Mouse (Mus musculus) T-cell, adult 2 months (primary cell): Measurements from ENCODE around the gene Rxfp1.

Experiments used
- DNase-seq: peaks from one replicate; pipeline ENCODE4 v3.0.0; 2022; ENCODE audit warnings: low spot score

Rxfp1 gene

DNA sequence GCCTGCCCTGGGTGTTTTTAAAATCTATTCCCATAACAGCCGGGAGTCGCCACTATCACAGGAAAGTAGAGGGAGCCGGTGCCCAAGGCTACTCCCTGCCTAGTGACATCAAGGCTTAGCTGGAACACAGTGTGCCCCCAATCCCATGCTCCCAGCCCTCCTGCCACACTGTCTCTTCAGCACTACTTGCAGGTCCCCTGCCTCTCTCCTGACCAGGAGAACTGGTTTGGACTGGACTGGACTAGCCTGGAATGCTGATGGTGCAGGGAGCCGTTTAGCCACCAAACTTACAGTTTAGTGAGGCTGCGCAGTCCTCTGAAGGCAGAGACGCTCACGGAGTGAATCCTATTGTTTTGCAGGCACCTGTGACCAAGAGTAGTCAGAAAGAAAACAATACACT lies 67.1 kb downstream of the Rxfp1 start:
- no peak for DNase-seq

DNA sequence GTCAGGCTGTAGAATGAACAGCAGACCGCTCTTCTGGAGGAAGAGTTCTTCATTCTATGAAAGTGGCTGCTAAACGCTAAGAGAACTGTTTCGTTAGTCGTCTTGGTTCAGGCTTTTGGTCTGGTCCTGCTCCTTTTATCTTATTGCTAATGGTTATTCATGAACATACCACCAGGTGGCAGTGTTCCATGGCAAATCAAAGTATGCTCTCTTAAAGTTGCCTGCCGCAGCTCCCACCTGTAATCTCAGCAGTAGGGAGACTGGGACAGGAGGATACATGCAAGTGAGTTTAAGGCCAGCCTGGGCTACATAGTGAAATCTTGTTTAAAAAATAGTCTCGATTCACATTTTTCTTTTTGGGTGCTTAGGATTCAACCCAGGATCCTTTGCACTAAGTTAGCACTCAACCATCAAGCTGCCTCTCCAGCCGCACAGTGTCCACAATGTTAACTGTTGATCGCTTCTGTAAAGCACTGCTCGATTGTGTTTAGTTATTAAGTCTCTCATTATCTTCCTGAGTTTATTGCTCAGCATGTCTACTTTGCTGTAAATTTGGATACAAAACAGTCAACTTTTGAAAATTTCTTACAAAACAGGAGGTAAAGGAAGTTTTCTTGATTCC lies 72.8 kb downstream of the Rxfp1 start:
- DNase-seq = peak; percentile 30

DNA sequence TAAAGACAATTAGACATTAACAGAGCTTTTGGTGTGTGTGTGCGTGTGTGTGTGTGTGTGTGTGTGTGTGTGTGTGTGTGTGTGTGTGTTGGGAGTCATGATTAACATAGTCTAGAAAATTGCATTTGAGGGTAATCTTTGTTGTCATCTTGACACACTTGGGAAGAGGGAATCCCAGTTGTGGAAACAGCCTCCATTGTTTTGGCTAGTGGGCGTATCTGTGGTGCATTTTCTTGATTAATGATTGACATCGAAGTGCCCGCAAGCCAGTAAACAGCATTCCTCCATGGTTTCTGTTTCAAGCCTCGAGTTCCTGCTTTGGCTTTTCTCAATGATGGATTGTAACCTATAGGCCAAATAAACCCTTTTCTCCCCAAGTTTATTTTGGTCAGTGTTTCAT lies 81.0 kb downstream of the Rxfp1 start:
- DNase-seq = no peak

DNA sequence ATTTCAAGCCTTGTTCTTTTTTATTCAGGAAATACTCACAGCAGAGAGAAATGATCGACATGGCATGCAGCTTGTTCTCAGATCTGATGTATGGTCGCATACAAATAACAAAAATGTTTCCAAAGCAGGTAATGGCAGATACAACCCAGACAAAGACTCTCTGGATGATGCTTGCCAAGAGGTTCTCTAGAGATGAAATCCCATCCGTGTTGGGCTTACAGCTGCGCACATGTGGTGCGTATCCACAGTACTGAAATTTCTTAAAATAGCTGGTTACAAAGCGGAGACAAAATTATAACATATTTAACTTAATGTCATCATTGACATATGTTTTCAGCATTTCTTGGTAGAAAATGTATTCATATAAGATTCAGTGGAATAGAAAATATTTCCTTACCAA lies 85.6 kb downstream of the Rxfp1 start:
- DNase-seq = no peak

DNA sequence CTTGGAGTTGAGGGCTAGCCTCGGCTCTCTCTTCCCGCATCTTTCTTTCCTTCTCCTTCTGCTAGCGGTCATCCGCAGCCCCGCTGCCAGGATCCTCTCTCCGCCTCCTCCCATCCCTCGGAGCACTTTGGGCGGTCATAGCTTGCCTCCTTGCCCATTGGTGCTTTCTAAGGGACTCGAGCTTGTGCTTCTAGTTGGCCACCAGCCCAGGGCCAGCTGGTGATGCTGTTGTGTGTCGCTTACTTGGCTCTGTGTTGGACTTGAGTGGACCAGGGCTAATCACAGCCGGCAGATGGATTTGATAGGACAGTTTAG lies 108.3 kb downstream of the Rxfp1 start, which contains the start of gene Etfdh:
Gene Etfdh, minus strand, starts transcription at position 85 of the 315 bp plus-strand sequence.
- no peak for DNase-seq

DNA sequence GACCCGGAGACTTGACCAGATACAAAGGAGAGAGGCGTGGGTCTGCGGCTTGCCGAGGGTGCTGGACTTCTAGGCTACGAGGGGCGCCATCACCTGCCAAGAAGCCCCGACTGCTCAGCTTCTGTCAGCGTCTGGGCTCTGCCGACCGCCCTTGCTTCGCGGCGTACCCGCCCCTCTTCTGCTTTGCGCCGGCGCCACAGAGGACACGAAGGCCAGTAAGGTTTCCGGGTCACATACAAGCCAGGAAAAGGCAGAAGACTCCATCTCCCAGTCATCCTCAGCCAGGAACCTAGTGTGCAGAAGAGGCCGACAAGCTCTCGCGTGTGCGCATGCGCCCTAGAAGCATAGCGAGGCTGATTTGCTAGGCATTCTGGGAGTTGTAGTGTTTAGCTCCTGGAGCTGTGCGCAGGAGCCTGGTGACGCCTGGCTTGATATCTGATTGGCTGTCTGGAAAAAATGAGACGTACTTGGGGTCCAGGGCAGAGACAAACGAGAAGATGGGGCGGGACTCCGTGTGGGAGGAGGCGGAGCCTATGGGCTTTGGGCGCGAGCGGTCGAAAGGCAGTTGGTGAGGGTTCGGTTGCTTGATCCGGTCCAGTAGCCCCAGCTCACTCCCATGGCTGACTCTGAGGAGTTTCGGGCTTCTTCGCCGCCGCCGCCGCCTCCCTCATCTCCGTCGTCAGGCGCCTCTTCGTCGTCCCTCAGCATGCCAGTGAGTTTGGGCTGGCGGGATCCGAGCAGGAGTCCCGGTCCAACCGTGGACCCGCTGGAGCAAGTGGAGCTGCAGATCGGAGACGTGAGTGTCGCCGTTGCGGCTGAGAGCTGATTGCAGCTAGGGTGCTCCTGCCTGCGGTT lies 108.9 kb downstream of the Rxfp1 start, which contains the start of gene 4930579G24Rik:
Gene 4930579G24Rik, plus strand, starts transcription at position 519 of the 855 bp plus-strand sequence.
- DNase-seq = peak; percentile 98

DNA sequence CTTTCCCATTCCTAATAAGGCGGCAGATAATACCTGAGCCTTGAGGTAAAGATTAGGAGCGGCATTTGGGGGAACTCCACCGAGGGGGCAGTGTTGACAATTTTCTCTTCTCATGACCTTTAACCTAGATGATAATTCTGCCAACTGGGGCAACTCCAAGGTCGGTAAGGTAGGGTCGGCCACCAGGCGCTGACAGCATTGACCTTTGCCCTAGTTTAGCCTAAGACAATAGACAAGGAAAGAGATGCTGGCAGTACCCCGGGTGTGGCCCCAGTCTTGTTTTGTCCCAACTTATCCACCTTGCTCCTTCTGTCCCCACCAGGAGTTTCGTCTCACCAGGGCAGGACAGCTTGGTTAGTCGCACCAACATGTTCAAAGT lies 109.5 kb downstream of the Rxfp1 start:
- DNase-seq = no peak

DNA sequence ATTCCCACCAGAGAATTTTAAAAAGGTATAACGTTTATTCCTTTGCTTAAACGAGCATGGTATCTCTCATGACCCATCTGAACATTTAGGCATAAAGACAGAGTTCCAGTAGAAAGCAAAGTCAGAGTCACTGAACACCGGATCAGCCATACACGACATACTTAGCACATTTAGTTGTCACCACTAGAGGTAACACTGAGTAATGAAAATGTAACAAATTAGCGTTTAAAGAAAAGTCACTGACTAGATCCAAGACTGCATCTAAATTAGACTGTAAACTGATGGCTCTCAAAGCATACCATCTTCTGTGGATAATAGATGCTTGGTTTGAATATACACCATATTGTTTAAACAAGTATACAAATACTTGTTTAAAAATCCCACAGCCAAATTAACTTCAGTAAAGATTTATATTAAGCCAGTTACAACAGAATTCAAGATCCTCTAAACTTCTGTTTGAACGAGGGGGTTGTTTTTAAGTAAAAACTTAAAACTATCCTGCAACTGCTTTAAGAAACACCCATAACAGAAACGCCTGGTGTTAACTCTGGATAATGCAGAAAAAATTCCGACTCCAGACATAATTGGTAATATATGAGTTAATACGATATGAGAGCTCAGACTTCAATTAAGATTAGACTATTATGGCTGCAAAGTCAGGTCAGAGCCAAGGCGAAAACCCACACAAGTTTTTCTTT lies 110.0 kb downstream of the Rxfp1 start:
- DNase-seq = no peak

DNA sequence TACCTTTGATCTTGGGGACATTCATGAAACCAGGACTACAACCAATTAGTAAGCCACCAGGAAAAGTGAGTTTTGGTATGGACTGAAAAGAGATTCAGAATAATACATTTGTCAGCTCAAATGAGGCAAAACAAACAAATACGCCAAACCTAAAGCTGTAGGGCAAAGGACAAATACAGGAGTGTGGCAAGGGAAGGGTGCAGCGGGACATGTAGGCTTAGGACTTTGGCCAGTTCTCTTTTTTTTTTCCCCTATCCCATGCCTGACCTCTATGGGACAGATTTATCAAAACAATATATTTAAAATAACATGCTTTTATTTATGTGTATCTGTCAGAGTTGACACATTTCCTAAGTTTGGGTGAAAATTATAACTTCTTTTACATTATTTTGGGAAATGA lies 127.8 kb downstream of the Rxfp1 start:
- no peak for DNase-seq

DNA sequence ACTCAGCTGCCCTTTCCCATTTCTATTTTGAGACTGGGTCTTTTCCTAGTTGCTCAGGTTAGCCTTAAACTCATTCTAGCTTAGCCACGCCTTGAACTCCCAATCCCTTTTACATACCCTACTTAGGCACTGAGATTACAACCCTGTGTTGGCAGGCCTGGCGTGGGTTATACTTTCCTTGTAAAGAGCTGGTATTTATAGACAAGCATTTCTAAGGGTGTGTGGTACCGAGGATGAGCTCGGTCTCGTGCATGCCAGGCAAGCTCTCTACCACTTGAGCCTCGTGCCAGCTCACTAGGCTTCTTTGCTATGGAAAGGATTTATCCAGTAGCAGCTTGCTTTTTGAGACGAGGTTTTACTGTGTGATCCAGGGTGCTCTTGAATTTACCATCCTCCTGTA lies 142.2 kb downstream of the Rxfp1 start:
- DNase-seq = no peak

DNA sequence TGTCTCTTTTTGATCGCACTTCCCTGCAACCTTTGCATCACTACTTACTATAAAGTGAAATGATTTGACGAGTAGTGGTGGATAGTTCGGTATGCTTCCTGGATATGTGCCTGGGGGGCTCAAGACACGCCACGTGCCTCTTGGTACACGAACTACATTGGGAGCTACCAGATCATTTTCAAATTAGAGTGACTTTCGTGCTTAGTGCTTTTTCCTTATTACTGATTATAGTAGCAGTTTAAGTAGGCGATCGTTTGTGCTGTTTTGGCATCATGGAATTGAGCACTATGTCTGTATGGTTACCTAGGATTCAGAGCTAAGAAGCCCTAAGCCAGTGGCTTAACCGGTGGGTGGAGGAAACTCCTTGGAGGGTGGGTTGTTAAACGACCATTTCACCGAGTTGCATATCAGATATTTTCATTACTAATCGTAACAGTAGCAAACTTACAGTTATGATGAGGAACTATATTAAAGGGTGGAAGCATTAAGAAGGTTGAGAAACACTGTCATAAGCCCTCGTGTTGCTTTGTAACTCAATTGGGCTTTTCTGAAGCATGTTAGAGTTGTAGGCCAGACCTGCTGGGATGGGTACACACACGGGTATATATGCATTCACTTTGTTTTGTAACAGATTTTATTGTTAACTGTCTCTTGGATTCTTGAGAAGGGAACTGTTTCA lies 145.7 kb downstream of the Rxfp1 start:
- no peak for DNase-seq
